Mouse (Mus musculus) erythroid progenitor cell, adult 5-6 weeks (primary cell): ENCODE measurements around the gene Wwox. TPM values are rescaled to one million over a fixed set of nuclear protein-coding genes. Genes with fewer than 3 reads are reported as not detected.

Experiments used
- ATAC-seq: replicated peaks from 2 replicates; pipeline ENCODE4 v1.8.0; 2016; ENCODE audit warnings: moderate number of reproducible peaks, mild to moderate bottlenecking, moderate TSS enrichment, inconsistent platforms; ENCODE audit not compliant: poor library complexity, low FRiP score, severe bottlenecking
- total RNA-seq, 2 experiments: library from RNA; stranded (forward) in 1 of 2; stranded (reverse) in 1 of 2; fragments of 150-400 nt in 1 of 2; fragments of 186-747, 209-891 nt in 1 of 2; gene quantifications; 2 replicates each; pipeline versions ENCODE4 v1.2.3 to v1.2.4; 2015 to 2017; ENCODE audit warnings: low replicate concordance in 2 of 2

Gene Wwox
- total RNA-seq, 2 experiments from 2014 or later = 3.8 to 3.9 TPM

GRCm38 (mm10) chr8:115097988-115098562 lies 658.6 kb downstream of the Wwox start:
- no peak for ATAC-seq

- ATAC-seq = no peak
Measured at GRCm38 (mm10) chr8:115109309-115109708, 669.9 kb downstream of the Wwox start.

- ATAC-seq = no peak
Measured at GRCm38 (mm10) chr8:115110423-115110822, 671.0 kb downstream of the Wwox start.

DNA sequence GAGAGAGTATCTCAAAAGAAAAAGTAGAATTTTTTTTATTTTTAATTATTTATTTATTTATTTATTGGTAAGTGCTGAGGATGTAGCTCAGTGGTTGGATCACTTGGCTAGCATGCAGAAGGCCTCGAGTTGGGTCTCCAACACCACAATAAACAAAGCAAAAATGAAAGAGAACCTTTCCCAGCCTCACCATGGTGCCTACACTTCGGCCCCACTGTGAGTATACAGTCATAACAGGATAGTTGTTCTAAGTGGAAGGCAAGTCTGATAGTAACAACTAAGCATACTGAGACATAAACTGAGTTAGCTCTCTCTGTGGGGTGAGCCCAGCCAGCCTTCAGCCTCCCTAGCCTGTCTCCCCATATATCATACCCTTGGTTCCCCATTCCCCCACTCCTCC lies 672.6 kb downstream of the Wwox start:
- no peak for ATAC-seq

DNA sequence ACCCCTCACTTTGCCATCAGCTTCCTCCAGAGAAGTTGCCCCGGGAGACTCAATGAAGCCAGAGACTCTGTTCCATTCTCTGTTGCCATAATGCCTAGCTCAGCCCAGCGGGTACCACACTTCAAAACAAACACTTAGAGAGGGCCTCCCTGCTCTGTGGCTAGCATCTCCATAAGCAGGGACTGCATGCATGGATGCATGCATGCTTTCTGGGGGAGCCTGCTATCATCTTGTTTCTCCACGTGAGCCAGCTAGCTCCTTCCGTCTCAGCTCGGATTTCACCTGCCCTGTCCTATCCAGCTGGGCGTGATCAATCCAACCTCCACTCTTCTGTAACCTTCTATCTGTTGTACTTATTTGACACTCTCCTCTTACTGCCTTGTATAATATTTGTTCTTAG lies 675.0 kb downstream of the Wwox start:
- no peak for ATAC-seq

GRCm38 (mm10) chr8:115126081-115126480 lies 686.6 kb downstream of the Wwox start:
- no peak for ATAC-seq

- ATAC-seq = no peak
Measured at GRCm38 (mm10) chr8:115126674-115127073, 687.2 kb downstream of the Wwox start.

DNA sequence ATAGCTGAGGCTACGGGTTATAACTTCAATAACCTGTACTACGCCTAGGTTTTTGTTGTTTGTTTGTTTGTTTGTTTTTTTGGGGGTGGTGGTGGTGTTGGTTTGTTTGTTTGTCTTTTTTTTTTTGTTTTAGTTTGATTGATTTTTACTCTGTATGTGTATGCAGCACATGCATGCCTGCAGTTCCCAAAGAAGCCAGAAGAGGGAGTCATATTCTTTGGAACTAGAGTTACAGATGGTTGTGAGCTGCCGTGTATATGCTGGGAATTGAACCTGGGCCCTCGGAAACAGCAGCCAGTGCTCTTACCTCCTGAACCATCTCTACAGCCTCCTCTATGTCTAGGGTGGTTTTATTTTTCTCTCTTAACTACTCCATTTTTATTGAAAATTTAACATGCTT lies 689.9 kb downstream of the Wwox start:
- no peak for ATAC-seq

GRCm38 (mm10) chr8:115133119-115133518 lies 693.7 kb downstream of the Wwox start:
- no peak for ATAC-seq

DNA sequence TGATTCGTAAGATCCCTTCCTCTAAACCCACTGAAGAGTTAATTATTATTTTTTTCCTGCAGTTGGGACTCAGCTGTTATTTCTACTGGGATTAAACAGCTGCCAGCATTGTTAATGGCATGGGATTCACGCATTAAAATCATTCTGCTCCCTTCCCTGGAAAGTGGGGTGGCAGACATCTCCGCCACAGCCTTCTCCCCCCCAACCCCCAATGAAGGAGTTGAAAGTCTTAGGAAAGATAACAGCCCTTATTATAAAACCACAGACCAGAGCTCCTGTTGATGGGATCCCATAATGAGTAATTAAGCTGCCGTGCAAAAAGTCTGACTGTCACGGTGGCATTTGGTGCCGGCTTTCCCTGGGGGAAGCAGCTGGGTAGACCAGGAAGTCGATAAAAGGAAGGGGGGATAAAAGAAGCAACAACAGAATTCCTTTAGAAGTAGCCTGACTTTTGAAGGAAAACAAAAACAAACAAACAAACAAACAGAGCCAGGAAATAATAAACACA lies 694.3 kb downstream of the Wwox start:
- ATAC-seq = no peak

DNA sequence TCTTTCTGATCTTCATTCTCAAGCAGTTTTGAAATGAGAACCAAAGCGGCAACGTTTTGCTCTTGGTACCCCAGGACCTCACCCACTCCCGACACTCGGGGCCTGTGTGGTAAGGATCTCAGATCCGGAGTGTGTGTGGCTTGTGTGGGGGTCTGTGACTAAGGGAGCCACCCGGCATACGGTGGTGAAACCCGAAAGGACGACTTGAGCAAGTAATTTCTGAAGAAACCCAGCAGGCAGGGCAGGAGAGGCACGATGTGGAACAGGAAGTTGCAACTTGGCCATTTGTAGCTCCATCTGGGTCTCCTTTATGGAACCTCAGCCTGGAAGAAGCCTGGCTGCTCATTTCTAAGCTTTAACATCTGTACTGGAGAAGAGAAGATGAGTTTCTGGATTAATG lies 697.4 kb downstream of the Wwox start:
- no peak for ATAC-seq

DNA sequence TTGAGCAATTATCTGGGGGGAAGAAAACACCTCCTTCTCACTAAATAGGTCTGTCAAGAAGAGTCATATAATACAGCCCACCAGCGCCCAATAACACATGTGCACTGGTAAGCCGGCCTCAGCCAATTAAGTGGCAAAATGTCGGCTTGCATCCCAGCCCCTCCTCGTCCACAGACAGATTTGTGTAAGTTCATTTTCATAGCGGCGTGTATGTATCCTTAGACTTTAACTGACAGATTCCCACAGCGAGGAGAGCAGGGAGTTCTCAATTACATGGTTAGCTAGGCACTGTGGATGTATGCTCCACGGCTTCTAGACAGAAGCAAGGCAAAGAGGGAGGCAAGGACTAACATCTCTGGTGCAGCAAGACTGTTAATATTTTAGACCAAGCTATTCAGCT lies 702.2 kb downstream of the Wwox start:
- ATAC-seq = no peak

- no peak for ATAC-seq
Measured at GRCm38 (mm10) chr8:115143530-115144320, 704.3 kb downstream of the Wwox start.

DNA sequence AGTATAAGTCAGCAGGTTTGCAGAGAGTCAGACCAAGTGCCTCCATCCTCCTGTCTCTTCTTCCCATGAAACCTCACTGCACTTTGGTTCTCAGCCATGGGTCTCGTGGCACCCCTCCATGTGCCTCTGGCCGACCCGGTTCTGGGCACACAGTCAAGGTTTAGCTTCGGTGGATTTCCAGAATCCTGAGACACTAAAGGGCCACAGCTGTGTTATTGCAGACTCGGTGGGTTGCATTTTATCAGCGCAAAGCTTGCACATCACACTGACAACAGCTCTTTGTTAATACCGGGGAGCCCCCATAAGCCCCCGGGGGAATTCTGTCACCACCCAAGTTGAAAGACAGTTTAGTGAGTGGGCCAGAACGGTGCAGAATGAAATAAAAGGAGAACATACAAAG lies 707.6 kb downstream of the Wwox start:
- no peak for ATAC-seq

DNA sequence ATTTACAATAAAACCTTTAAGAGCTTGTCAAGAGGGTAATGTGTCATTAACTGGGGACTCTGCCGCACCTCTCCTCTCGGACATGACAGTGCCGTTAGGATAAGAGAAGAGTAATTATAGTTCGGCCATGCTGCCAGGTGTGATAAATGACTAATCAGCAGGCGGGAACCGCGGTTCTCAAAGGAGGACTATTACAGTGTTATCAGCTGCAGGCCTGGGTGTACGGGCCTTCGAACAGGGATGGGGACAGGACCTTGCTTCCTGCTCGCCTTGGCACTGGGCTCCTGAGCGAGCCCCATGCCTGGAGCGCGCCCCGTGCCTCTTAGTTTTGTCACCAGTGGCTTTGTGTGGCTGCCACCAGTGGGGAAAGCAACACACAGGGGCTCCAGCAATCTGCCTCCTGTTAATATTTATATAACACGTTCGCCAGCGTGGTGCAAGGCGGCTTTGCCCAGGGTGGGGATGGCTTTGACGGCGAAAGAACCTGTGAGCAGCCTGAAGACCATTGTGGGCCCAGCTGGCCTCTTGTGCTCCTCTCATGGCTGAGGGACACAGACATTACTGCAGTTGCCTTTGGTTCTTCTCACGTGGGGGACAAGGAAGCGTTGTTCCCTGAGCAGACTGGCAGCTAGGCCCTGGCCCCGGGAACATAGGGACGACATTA lies 711.1 kb downstream of the Wwox start:
- ATAC-seq = no peak

DNA sequence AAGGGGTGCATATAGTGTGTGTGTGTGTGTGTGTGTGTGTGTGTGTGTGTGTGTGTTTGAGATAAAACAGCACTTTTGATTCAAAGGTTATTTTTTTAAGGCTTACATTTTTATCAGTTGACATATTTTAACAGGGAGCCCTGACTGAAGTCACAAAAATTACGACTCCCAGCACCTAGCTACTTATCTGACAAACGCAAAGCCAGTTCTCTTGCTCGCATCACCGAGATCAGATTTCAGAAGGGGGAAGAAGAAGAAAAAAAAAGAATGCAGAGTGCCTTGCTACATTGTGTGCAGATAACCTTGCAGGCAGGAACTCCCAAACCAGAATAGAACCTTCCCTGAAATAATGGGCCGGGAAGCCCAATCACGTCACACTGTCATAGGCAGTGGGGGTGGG lies 712.0 kb downstream of the Wwox start:
- ATAC-seq = no peak

DNA sequence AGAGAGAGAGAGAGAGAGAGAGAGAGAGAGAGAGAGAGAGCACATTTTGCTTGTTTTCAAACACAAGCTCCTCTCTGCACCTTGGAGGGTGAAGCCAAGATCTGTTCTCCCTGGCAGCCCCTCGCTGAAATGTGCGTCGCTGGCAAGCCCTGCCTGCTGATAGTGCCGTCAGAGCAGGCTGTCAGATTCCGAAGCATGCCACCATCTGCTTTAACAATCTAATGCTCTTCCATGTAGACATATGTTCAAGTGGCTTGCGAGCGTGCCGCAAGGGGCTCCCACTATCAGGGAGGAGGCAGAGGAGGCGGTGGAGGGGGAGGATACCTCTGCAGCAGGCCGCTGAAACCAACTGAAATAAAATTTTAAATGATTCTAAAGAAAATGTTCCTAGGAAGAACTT lies 714.6 kb downstream of the Wwox start:
- ATAC-seq = no peak

DNA sequence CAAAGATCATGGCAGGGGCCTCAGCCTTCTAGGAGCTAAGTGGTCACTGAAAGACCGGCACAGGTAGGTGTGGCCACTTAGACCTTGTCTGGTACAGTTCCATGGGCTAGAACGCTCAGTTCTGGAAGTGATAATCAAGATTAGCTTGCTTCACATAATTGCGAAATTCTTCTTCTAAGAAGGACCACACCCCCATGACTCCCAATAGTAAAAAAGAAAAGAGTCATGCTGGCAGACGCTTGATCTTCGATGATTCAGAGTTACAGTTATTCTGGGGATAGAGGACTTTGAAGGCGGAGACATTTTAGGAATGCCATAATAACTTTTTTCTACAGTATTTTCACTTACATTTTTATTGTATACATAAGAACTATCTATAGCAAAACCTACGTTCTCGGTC lies 716.7 kb downstream of the Wwox start:
- ATAC-seq = no peak

GRCm38 (mm10) chr8:115157977-115158720 lies 718.7 kb downstream of the Wwox start:
- no peak for ATAC-seq

DNA sequence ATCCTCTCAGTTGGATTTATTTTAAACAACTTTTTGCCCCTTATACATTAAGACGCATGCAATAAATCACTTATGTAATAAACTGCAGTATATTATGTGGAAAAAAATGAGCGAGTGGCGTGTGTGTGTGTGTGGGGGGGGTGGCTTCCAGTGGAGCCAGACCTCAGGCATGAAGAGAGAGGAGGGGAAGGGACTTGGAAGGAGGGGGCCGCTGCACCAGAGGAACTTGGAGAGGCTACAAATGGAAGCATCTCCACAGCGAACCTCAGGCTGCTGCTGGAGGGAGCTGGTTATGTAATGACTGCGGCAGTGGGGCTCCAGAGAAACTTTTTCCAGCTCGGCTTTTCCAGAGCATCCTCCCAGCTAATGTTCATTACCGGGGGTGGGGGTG lies 719.3 kb downstream of the Wwox start:
- ATAC-seq = no peak
